Mouse (Mus musculus): ENCODE measurements around the gene Zswim1. TPM values are rescaled to one million over a fixed set of nuclear protein-coding genes. Genes with fewer than 3 reads are reported as not detected.

The Zswim1 gene
- total and polyA plus RNA-seq, 3 experiments: 8.2 to 17.4 TPM; not detected in 1

GRCm38 (mm10) chr2:164815348-164815747 is 7.1 kb upstream of the Zswim1 start:
- peaks cover 6 to 10% of the 10 kb centered on the region in 2 experiments for H3K4me1 ChIP-seq (ENCODE audit: control insufficient read depth in 1 of 2, insufficient read depth in 2 of 2, low read length in 2 of 2)
- no peaks in the 10 kb centered on the region for H3K9me3 ChIP-seq (replicated peaks; ENCODE audit: insufficient read depth, low read length)
- no peaks in the 10 kb centered on the region for H3K27me3 ChIP-seq (ENCODE audit: control insufficient read depth in 1 of 2, insufficient read depth in 2 of 2, low read length in 2 of 2)
- no peak for TF ChIP-seq CHD2 (IDR thresholded peaks at IDR 0.05; ENCODE audit: low read length)
- no peak for TF ChIP-seq KAT2A (conservative IDR thresholded peaks at IDR 0.05; ENCODE audit: low read depth, low read length)
- TF ChIP-seq TCF12 (IDR thresholded peaks at IDR 0.05; ENCODE audit: low read depth, low read length): 0 out of 2 replicates have a peak, but pooled peaks have one; percentile 16
- TF ChIP-seq GATA1 (IDR thresholded peaks at IDR 0.05; ENCODE audit: low read depth, low read length): no peak
- TF ChIP-seq ZMIZ1 (IDR thresholded peaks at IDR 0.05; ENCODE audit: low read depth, low read length): no peak
- TF ChIP-seq RAD21 (IDR thresholded peaks at IDR 0.05; ENCODE audit: low read depth, low read length): no peak
- no peak for TF ChIP-seq EP300 (IDR thresholded peaks at IDR 0.05; ENCODE audit: low read depth in 1 of 2, low read length in 2 of 2)
- peak; percentile 58; the same call in 1 of the 2 replicates for TF ChIP-seq MXI1 (IDR thresholded peaks at IDR 0.05; ENCODE audit: low read depth, low read length)
- no peak for TF ChIP-seq ELF1 (IDR thresholded peaks at IDR 0.05; ENCODE audit: low read depth, low read length)
- no peak for TF ChIP-seq ZNF384 (IDR thresholded peaks at IDR 0.05; ENCODE audit: low read depth, low read length)
- TF ChIP-seq BHLHE40 (IDR thresholded peaks at IDR 0.05; ENCODE audit: borderline replicate concordance, low read depth, low read length): 0 out of 2 replicates have a peak, but pooled peaks have one; percentile 10
- TF ChIP-seq JUND (IDR thresholded peaks at IDR 0.05; ENCODE audit: low read depth, low read length): no peak
- no peak for TF ChIP-seq UBTF (IDR thresholded peaks at IDR 0.05; ENCODE audit: borderline replicate concordance, insufficient read depth, low read depth, low read length)
- TF ChIP-seq MYB (IDR thresholded peaks at IDR 0.05; ENCODE audit: low read depth, low read length): 0 out of 2 replicates have a peak, but pooled peaks have one; percentile 19
- TF ChIP-seq SMC3 (IDR thresholded peaks at IDR 0.05; ENCODE audit: low read depth, low read length): no peak
- TF ChIP-seq E2F4 (IDR thresholded peaks at IDR 0.05; ENCODE audit: borderline replicate concordance, low read depth, low read length): no peak
- TF ChIP-seq SIN3A (IDR thresholded peaks at IDR 0.05; ENCODE audit: low read length): no peak
- TF ChIP-seq MAFK (IDR thresholded peaks at IDR 0.05; ENCODE audit: borderline replicate concordance, low read depth, low read length): no peak
- TF ChIP-seq MYC (IDR thresholded peaks at IDR 0.05; ENCODE audit: low read depth, low read length): 0 out of 2 replicates have a peak, but pooled peaks have one; percentile 30
- no peak for TF ChIP-seq POLR2AphosphoS5 (IDR thresholded peaks at IDR 0.05; ENCODE audit: borderline replicate concordance, low read depth, low read length)
- no peak for TF ChIP-seq POLR2AphosphoS2 (IDR thresholded peaks at IDR 0.05; ENCODE audit: low read length)
- TF ChIP-seq NRF1 (IDR thresholded peaks at IDR 0.05; ENCODE audit: insufficient read depth, low read depth, low read length, poor library complexity, severe bottlenecking): no peak
- no peak for TF ChIP-seq GABPA (IDR thresholded peaks at IDR 0.05; ENCODE audit: low read depth, low read length)
- TF ChIP-seq ZKSCAN1 (IDR thresholded peaks at IDR 0.05; ENCODE audit: low read depth, low read length): no peak
- no peak for TF ChIP-seq TAL1 (IDR thresholded peaks at IDR 0.05; ENCODE audit: low read length)
- TF ChIP-seq TBP (IDR thresholded peaks at IDR 0.05; ENCODE audit: low read depth, low read length): peak; percentile 89
- no peak for TF ChIP-seq CHD1 (IDR thresholded peaks at IDR 0.05; ENCODE audit: low read depth, low read length)
- 0 out of 2 replicates have a peak, but pooled peaks have one; percentile 47 for TF ChIP-seq USF1 (IDR thresholded peaks at IDR 0.05; ENCODE audit: low read depth, low read length)
- TF ChIP-seq MAX (IDR thresholded peaks at IDR 0.05; ENCODE audit: low read length): peak; percentile 32; the same call in 1 of the 2 replicates
- no peak for TF ChIP-seq HCFC1 (IDR thresholded peaks at IDR 0.05; ENCODE audit: low read depth, low read length)
- TF ChIP-seq CTCF (IDR thresholded peaks at IDR 0.05 in 2 of 3, conservative IDR thresholded peaks at IDR 0.05 in 1 of 3; ENCODE audit: control insufficient read depth in 1 of 3, insufficient read depth in 1 of 3, low read depth in 2 of 3, low read length in 3 of 3, poor library complexity in 1 of 3, severe bottlenecking in 1 of 3): no peak
- no peak; a peak in 1 of 4 replicates for TF ChIP-seq POLR2A (IDR thresholded peaks at IDR 0.05; ENCODE audit: control insufficient read depth in 1 of 2, insufficient read depth in 1 of 2, low read depth in 1 of 2, low read length in 2 of 2, poor library complexity in 1 of 2)
- TF ChIP-seq MEF2A (IDR thresholded peaks at IDR 0.05; ENCODE audit: extremely low read depth, insufficient replicate concordance, low read depth, low read length, poor library complexity, severe bottlenecking): no peak
- no peak for TF ChIP-seq RCOR1 (IDR thresholded peaks at IDR 0.05; ENCODE audit: low read depth, low read length)
- H3K27ac ChIP-seq (ENCODE audit: control insufficient read depth, low read depth, low read length): peak overlapping the region; percentile 80
- H3K4me3 ChIP-seq (ENCODE audit: control insufficient read depth in 1 of 2, insufficient read depth in 1 of 2, low read depth in 2 of 2, low read length in 2 of 2): peak overlapping the region; percentile 37 to 42
- DNase-seq (ENCODE audit: low read depth, low spot score): peak; percentile 79
- no peaks in the 10 kb centered on the region for H3K79me2 ChIP-seq (ENCODE audit: control insufficient read depth, insufficient read depth, low read length, poor library complexity)
- peak overlapping the region; percentile 41 for H3K9ac ChIP-seq (ENCODE audit: control insufficient read depth, low read depth, low read length, poor library complexity, severe bottlenecking)
- peaks cover 0 to 7% of the 10 kb centered on the region in 2 experiments; a peak in 2 of 4 replicates for H3K36me3 ChIP-seq (ENCODE audit: control insufficient read depth in 1 of 2, insufficient read depth in 2 of 2, low read length in 2 of 2)
